Mouse (Mus musculus) cortical plate, adult 2 months (tissue): ENCODE measurements at regions not wholly inside any gene's neighbourhood (a gene's known extent, or its start where the extent isn't known, plus 50 kb on each side); places are given as distances from the start of the nearest gene placed in this dataset.

Experiments
- CTCF ChIP-seq: fragments of 200-500 bp; IDR thresholded peaks from 2 replicates; pipeline ENCODE4 v1.5.1; 2011; ENCODE audit warnings: mild to moderate bottlenecking, control low read depth, low read length; ENCODE audit not compliant: insufficient read depth; ENCODE audit errors: extremely low read depth
- POLR2A ChIP-seq: fragments of 200-500 bp; IDR thresholded peaks from 2 replicates; pipeline ENCODE4 v1.6.1; 2011; ENCODE audit warnings: mild to moderate bottlenecking, low read length, control low read depth; ENCODE audit not compliant: insufficient read depth; ENCODE audit errors: extremely low read depth

DNA sequence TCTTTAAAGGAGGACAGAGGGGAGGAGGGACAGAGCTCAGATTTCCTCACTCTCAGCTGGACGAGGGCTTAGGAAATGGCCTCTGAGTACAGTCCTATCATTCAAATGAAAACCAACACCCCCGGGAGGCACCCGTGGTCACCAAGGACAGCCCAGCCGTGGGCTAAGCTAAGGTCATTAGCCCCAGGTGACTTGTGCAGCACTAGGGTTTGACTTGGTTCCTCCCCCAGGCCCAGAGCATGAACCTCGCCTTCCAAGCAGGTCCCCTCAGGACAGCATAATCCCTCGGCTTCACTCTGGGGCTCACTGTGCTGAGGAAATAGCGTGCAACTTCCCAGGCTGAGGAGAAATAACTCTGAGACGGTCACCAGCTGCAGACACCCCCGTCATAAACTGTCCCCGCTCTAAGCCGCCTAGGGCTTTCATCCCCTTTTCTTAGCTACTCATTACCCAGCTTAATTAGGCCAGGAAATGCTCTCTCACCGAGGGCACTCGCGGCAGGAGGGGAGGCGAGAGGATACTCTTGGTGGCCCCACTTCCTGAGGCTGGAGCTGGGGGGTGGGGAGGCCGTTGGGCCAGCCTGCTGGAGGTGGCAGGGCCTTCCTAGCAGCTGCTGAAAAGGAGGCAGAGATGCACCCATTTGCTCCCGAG, 61.0 kb upstream of the Hdhd5 start:
- TF ChIP-seq CTCF, result no peak
- no peak for TF ChIP-seq POLR2A
